Mouse (Mus musculus) thymus, postnatal 36 days (tissue): ENCODE results near the gene Brpf3.

Experiments
- DNase-seq, 2 experiments: peaks; one replicate each; pipeline ENCODE4 v3.0.0; 2022; ENCODE audit warnings: mixed read lengths in 2 of 2

Brpf3 gene

GRCm38 (mm10) chr17:28875316-28875715, 74.4 kb downstream of the Brpf3 start:
- no peak for DNase-seq

GRCm38 (mm10) chr17:28876331-28876730, 75.4 kb downstream of the Brpf3 start:
- no peak for DNase-seq

GRCm38 (mm10) chr17:28876821-28877220, 75.9 kb downstream of the Brpf3 start:
- DNase-seq = peak; percentile 37 to 38

DNA sequence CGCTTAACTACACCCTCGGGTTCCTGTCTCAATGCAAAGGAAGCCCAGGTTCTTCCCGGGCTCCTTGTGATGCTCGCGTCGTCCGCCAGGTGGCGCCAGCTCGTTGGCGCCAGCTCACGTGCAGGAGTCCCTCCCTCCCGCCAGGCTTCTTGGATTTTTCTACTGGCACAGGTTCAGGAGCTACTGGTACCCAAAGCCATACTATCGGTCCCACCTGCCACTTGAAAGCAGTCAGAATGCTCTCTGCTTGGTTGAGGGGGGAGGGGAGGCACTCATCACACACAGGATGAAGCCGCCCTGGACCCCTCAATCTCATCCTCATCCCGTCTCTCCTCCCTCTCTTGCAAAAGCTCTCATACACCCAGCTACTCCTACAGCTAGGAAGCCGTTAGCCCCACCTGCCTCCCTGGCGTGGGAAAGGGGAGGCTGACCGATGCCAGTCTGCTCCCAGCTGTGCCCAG, 79.1 kb downstream of the Brpf3 start:
- peak; percentile 73 to 77 for DNase-seq

- DNase-seq = peak; percentile 73 to 78
Observed at GRCm38 (mm10) chr17:28882316-28882715, 81.4 kb downstream of the Brpf3 start.

DNA sequence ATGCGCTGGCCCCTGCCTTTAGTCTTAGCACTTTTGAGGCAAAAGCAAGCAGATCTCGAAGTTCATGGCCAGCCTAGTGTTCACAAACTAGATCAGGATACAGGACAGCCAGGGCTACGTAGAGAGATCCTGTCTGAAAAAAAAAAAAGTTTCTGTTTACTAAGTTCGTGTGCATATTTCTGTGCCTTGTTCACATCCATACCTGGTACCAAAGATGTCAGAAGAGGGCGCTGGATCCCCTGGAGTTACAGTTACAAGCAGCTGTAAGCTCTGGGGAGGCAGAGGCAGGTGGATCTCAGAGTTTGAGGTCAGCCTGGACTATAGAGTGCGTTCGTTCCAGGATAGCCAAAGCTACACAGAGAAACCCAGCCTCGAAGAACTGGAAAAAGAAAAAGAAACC, 81.9 kb downstream of the Brpf3 start:
- no peak for DNase-seq

DNA sequence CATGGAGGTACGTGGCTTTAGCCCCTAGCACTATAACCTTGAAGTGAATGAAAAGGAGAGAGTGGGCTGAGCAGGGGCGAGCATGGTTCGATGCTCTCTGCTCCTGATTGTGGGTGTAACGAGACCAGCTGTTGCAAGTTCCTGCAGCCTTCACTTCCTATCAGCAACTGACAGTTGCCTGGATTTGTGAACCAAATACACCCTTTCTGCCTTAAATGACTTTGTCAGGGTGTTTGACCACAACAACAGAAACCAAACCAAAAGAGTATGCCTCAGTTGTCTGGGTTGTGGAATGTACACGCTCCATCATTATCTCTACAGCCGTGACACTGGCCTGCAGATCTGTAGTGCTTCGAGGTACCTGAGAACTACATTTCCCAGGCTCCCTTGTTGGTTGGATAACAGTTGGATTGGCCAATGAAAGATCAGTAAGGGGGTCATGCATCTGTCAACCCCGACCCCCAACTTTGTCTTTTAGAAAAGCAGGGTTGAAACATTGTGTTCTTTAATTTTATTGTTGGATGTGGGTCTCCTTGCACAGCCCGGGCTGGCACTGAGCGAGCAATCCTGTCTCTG, 83.1 kb downstream of the Brpf3 start:
- no peak for DNase-seq

DNA sequence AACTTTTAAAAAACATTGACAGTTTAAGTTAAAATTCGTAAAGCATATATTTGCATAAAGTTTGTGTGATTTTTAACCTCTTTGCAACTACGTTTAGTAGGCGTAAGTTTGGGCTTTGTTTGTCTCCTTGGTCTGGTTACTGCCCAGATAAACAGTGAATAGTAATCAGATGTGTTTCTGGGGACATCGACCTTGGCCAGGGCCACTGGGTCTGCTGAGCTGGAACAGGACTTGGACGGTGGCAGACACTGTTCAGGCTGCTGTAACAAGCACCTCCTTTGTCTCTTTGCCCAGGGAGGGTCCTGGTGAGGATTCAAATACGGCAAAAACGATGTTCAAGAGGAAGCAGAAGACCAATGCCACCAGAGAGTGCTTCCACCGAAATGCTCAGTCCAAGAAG, 84.3 kb downstream of the Brpf3 start:
- DNase-seq = no peak

DNA sequence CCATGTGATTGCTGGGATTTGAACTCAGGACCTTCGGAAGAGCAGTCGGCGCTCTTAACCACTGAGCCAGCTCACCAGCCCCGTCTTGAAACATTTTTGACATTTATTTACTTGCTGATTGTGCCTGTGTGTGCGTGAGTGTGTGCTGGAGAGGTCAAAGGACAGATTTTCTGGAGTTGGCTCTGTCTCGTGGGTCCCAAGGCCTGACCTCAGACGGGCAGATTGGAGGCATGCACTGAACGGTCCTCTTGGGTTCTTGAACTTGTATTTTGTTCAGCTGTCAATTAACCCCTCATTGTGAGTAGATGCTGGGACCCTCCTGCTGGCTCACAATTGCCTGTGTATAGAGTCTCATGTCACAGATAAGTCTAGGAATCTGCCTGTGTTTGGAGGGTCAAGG, 85.4 kb downstream of the Brpf3 start:
- no peak for DNase-seq
